Mouse (Mus musculus): ENCODE results near the gene Pla2g12a.

DNA sequence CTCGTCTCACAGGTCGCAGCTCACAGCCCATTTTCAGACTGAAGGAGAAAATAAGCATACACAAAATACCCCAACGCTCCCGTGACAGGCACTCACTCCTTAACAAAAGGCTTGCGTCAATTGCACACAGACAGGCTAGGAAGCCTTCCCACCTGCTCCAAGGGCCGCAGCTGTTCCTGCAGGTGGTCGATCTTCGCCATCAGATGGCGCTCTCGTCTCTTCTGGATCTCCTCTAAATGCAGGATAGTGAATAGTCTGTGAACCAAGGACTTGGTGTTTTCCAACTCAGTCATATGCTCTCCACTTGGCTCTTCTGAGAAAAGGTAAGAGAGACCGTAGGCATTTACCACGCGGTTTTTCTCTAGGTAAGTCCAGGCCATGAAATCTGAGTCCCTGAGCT lies 40.0 kb downstream of the Pla2g12a start:
- TF ChIP-seq CTCF (IDR thresholded peaks at IDR 0.05; ENCODE audit: low read depth) (peak; percentile 81), EP300 (IDR thresholded peaks at IDR 0.05; ENCODE audit: low read depth) (no peak)
